Comparison of ENCODE assay signal across 8 mouse cellular contexts in genomic region chr19:45460749-45461736, GRCm38 (mm10).
A peak's percentile ranks its signal among the peaks of the same experiment; 100 is the strongest.
DNase-seq lines count a peak whose midpoint lies in the region; ATAC-seq lines count a peak whose summit lies in the region.

No protein-coding gene starts in this region.

- WGBS in midbrain, embryonic 11.5 days: 60% methylated on average over 10 of the region's 10 CpGs
- 65% methylated on average over 10 of the region's 10 CpGs for WGBS in midbrain, embryonic 10.5 days
- 39% methylated on average over 10 of the region's 10 CpGs for WGBS in hindbrain, embryonic 15.5 days

- peaks cover 15% of the 10 kb centered on the region for H3K4me1 ChIP-seq in midbrain, embryonic 11.5 days (ENCODE audit: control insufficient read depth, insufficient read depth, low read length)
- peaks cover 32% of the 10 kb centered on the region for H3K4me1 ChIP-seq in midbrain, embryonic 10.5 days
- H3K4me1 ChIP-seq in hindbrain, embryonic 15.5 days (replicated peaks): peaks cover 19% of the 10 kb centered on the region

- ATAC-seq in midbrain, embryonic 11.5 days (ENCODE audit: low FRiP score): no peak
- ATAC-seq in hindbrain, embryonic 15.5 days (ENCODE audit: low FRiP score, low read depth): no peak

- no peak overlapping the region for H3K4me3 ChIP-seq in midbrain, embryonic 11.5 days (ENCODE audit: low read depth, low read length)
- H3K4me3 ChIP-seq in midbrain, embryonic 10.5 days: no peak overlapping the region
- H3K4me3 ChIP-seq in hindbrain, embryonic 15.5 days: no peak overlapping the region

- no peak overlapping the region for H3K27ac ChIP-seq in midbrain, embryonic 11.5 days (ENCODE audit: low read depth, low read length)
- no peak overlapping the region for H3K27ac ChIP-seq in midbrain, embryonic 10.5 days (replicated peaks)
- peak overlapping the region; percentile 32; the same call in 1 of the 2 replicates for H3K27ac ChIP-seq in hindbrain, embryonic 15.5 days (replicated peaks)

- peaks cover 28% of the 10 kb centered on the region for H3K27me3 ChIP-seq in midbrain, embryonic 11.5 days (ENCODE audit: control insufficient read depth, insufficient read depth, low read length)
- H3K27me3 ChIP-seq in midbrain, embryonic 10.5 days (ENCODE audit: low read depth, poor library complexity, severe bottlenecking): peaks cover 99% of the 10 kb centered on the region
- H3K27me3 ChIP-seq in hindbrain, embryonic 15.5 days: no peaks in the 10 kb centered on the region

- no peak overlapping the region for H3K4me2 ChIP-seq in midbrain, embryonic 11.5 days
- no peak overlapping the region for H3K4me2 ChIP-seq in hindbrain, embryonic 15.5 days

- no peak overlapping the region for H3K9ac ChIP-seq in midbrain, embryonic 11.5 days (ENCODE audit: low read length)
- no peak overlapping the region for H3K9ac ChIP-seq in hindbrain, embryonic 15.5 days

- peak; percentile 37 for DNase-seq in adrenal gland, postnatal 14 days
- DNase-seq in adrenal gland, postnatal 25 days: no peak
- peak; percentile 86 for DNase-seq in midbrain, embryonic 11.5 days (ENCODE audit: low spot score, missing footprints)
- no peak for DNase-seq in midbrain, embryonic 10.5 days (ENCODE audit: low spot score)
- peak; percentile 61 for DNase-seq in thymus, postnatal 14 days
- DNase-seq in gastrocnemius, postnatal 4 days (ENCODE audit: low spot score in 2 of 2): no peak
- DNase-seq in yolk sac, embryonic 10.5 days (ENCODE audit: low spot score): no peak

- no peaks in the 10 kb centered on the region for H3K9me3 ChIP-seq in midbrain, embryonic 11.5 days (ENCODE audit: control insufficient read depth, low read length)
- H3K9me3 ChIP-seq in midbrain, embryonic 10.5 days (replicated peaks): no peaks in the 10 kb centered on the region
- no peaks in the 10 kb centered on the region for H3K9me3 ChIP-seq in hindbrain, embryonic 15.5 days

- no peaks in the 10 kb centered on the region for H3K36me3 ChIP-seq in midbrain, embryonic 11.5 days (ENCODE audit: control insufficient read depth, insufficient read depth, low read length)
- no peaks in the 10 kb centered on the region for H3K36me3 ChIP-seq in midbrain, embryonic 10.5 days
- no peaks in the 10 kb centered on the region for H3K36me3 ChIP-seq in hindbrain, embryonic 15.5 days

Comparison
In these comparisons a context has a peak if more than half of its experiments do, and no peak if none do; other contexts are left out.
1. DNase-seq: peak in adrenal gland, postnatal 14 days (single experiment), midbrain, embryonic 11.5 days (single experiment) and thymus, postnatal 14 days (single experiment); none in adrenal gland, postnatal 25 days (single experiment), midbrain, embryonic 10.5 days (single experiment), gastrocnemius, postnatal 4 days (0 of 2) and yolk sac, embryonic 10.5 days (single experiment).